Mouse (Mus musculus) G1E (cell line): ENCODE data around the gene Slmap.

Source experiments
- CTCF ChIP-seq: IDR thresholded peaks from 2 replicates; pipeline ENCODE4 v1.5.1; 2012; ENCODE audit warnings: low read depth, low read length, inconsistent platforms, mixed read lengths
- GATA1 ChIP-seq: IDR thresholded peaks from 2 replicates; pipeline ENCODE4 v1.6.1; 2012; ENCODE audit warnings: borderline replicate concordance, low read length, inconsistent platforms, mixed read lengths
- GATA2 ChIP-seq: IDR thresholded peaks from 2 replicates; pipeline ENCODE4 v1.6.1; 2012; ENCODE audit warnings: low read depth, low read length, inconsistent platforms, borderline replicate concordance
- POLR2AphosphoS5 ChIP-seq: IDR thresholded peaks from 2 replicates; pipeline ENCODE4 v1.6.1; 2012; ENCODE audit warnings: low read depth, low read length, inconsistent platforms; ENCODE audit not compliant: insufficient replicate concordance
- TAL1 ChIP-seq: conservative IDR thresholded peaks from 2 replicates; pipeline ENCODE4 v1.6.1; 2012; ENCODE audit warnings: low read depth, low read length, inconsistent platforms, mixed read lengths

GRCm38 (mm10) chr14:26448581-26448980, 86.2 kb downstream of the Slmap start:
- no peak for TF ChIP-seq GATA1
- TF ChIP-seq CTCF, result no peak
- TF ChIP-seq TAL1, result no peak
- TF ChIP-seq POLR2AphosphoS5, result no peak
- TF ChIP-seq GATA2, result no peak
